Mouse (Mus musculus) left cerebral cortex, adult 2 months (tissue): ENCODE results near the gene Olfr201. TPM values are rescaled to one million over a fixed set of nuclear protein-coding genes. Genes with fewer than 3 reads are reported as not detected.
"Not testable (repeated sequence)": the region's sequence is repeated elsewhere in the genome, so short reads cannot be mapped to it uniquely, and the experiment has no call there.

Source experiments
- DNase-seq, 2 experiments: peaks; one replicate each; pipeline ENCODE4 v3.0.0; 2021 to 2022; ENCODE audit warnings: low spot score in 2 of 2, mixed read lengths in 1 of 2; ENCODE audit errors: extremely low spot score in 1 of 2
- H3K27ac ChIP-seq: fragments of 200-600 bp; 2 replicates; pipeline ENCODE4 v1.8.1; 2022
- H3K4me3 ChIP-seq: fragments of 200-600 bp; 2 replicates; pipeline ENCODE4 v1.8.1; 2022
- CTCF ChIP-seq: fragments of 200-600 bp; IDR thresholded peaks from 2 replicates; pipeline ENCODE4 v1.8.1; 2022; ENCODE audit warnings: antibody characterized with exemption, mild to moderate bottlenecking, moderate library complexity
- intact Hi-C: fragments of 180-260 bp; cut with DNase I; formaldehyde crosslinking; loops from one replicate; pipeline ENCODE4 v1.15.1; 2025
- long read RNA-seq, 2 experiments: library from polyadenylated mRNA; stranded (forward); transcript quantifications; one replicate each; pipeline ENCODE4 v2.0.0; 2021; ENCODE audit warnings: borderline mapping rate in 2 of 2
- total RNA-seq, 2 experiments: library from RNA; stranded (reverse); gene quantifications; 2 replicates each; pipeline ENCODE4 v1.2.3; 2021

Olfr201 gene
- total RNA-seq = not detected
- long read RNA-seq, experiment 1 = 0 reads
- long read RNA-seq, experiment 2 = 0 reads

DNA sequence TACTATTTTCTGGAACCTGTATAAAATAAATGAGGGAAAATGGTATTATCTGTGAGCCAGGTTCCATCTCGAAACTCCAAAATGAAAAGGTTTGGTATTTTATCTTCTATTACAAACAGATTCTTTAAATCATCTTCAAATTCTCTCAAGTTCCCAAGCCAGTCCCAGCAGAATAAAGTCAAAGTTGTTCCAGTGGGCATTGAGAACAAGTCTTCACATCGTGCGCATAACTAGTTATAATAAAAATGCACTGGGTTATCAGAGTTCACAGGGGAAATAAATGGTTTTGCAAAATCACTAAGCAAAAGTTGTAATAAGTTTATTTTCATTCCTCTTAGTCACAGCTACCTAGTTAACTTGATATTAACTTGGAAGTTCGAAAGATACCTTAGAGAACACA is at the start of gene Olfr201:
Olfr201 (minus strand) TSS at position 101 of the 400 bp plus-strand sequence.
- H3K27ac ChIP-seq, DNase-seq, intact Hi-C loops, H3K4me3 ChIP-seq: not testable (repeated sequence)

DNA sequence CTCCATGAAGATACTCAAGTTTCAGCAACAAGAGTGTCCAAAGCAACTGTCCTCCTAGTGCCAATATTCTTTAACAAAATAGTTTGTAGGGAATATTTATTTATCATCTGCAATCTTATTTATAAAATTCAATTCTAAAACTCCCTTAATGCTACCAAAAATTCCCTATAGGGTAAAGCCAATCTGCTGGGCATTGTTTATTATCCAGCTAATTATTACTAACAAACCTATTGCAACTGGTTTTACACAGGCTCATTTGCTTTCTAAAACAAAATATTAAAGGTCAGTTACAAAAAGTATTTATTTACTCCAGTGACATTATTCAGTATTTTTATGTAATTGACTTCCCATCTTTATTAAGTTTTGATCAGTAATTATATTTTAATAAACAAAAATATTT is 45.7 kb upstream of the Olfr201 start, which contains the start of gene Olfr204:
Olfr204 (minus strand) TSS at position 101 of the 400 bp plus-strand sequence.
- Histone ChIP-seq H3K27ac (no peak within 1 kb of the TSS), H3K4me3 (no peak within 1 kb of the TSS)
- no peak for TF ChIP-seq CTCF
- intact Hi-C loops = no loop called here
- DNase-seq = no peak

DNA sequence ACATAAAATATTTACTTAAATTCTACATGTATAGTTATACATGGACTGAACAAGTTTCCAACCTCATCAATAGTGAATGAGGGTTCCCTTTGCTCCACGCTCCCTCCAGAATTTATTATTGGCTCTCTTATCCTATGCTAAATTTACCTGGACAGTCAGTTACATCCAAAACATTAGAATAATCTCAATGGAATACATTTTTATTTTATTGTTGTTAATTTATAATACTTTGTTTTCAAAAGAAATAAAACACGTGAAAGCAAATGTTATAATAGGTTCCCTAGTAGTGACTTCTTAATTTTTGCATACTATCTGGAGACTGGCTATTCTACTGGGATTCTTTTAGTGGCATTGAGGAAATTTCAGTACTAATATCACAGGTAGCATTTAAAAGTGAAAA is 26.1 kb upstream of the Olfr201 start, which contains the start of gene Olfr203:
Olfr203 (plus strand) TSS at position 301 of the 400 bp plus-strand sequence.
- Histone ChIP-seq H3K4me3 (no peak within 1 kb of the TSS), H3K27ac (no peak within 1 kb of the TSS)
- intact Hi-C loops = no loop called here
- TF ChIP-seq CTCF = no peak
- DNase-seq = no peak

DNA sequence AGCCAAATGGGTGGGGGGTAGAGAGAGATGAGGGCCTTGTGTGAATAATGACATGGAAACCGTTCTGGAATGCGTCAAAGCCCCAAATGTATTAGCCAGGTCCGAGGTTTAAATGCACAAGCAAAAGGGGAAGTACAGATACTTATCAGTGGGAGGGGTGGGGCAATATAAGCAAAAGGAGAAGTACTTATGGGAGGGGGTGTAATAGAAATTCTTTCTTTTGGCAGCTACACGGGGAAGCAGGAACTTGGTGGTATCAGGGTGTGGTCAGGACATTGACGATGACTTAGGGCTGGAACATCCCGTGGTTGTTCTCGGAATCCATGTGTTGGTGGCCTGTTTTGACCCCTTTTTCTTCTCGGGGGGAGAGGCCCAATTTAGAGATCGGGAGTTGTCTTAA is 15.1 kb upstream of the Olfr201 start:
- H3K27ac ChIP-seq, intact Hi-C loops, DNase-seq, H3K4me3 ChIP-seq: not testable (repeated sequence)

DNA sequence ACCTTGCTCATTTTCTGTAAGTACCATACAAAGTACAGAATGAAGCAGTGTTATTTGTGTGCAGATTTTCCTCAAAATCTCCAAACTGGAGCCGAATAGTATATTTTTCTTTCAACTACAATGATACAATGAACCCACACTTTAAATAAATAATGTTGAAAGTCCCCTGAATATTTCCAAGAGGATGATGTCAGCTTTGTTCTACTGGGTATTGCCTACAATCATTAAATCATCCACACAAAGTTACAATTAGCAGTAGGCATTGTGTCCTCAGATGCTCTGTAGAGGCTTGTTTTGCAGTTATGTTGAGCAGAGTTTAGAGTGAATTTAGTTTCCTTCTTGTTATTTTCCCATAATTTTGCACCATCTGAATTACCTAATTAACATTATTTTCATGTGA is 14.3 kb upstream of the Olfr201 start, which contains the start of gene Olfr202:
Olfr202 (minus strand) TSS at position 101 of the 400 bp plus-strand sequence.
- no peak within 1 kb of the TSS for H3K27ac ChIP-seq
- no peak for DNase-seq
- H3K4me3 ChIP-seq = no peak within 1 kb of the TSS
- intact Hi-C loops = no loop called here
- TF ChIP-seq CTCF = no peak

DNA sequence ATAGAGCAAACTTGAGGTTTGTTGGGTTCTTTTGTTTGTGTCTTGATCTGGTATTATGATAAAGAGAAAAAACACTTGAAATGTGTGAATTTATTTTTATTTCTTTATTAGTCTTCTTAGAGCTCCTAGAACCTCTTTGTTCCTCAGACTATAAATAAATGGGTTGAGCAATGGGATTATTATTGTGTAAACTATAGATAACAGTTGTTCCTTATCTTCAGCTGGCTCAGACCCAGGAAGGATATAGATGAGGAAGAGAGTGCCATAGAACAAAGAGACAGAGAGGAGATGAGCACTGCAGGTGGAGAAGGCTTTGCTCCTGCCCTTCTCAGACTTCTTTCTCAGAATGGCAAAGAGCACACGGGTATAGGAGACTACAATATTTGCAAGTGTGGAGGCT is 11.0 kb upstream of the Olfr201 start:
- no peak for DNase-seq
- Histone ChIP-seq H3K4me3 (no peak overlapping the region), H3K27ac (no peak overlapping the region)
- TF ChIP-seq CTCF = no peak
- intact Hi-C loops = no loop called here

DNA sequence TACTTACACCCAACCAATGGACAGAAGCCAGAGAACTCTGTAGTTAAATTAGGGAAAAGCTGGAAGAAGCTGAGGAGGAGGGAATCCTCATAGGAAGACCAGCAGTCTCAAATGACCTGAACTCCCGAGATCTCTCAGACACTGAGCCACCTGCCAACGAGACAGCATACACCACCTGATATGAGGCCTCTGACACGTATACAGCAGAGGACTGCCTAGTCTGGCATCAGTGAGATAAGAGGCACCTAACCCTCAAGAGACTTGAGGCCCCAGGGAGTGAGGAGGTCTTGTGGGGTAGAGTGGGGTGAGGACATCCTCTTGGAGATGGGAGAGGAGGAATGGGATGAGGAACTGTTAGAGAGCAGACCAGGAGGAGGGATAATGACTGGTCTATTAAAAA is 8.1 kb upstream of the Olfr201 start:
- H3K27ac ChIP-seq = no peak overlapping the region
- no peak for DNase-seq
- no peak for TF ChIP-seq CTCF
- H3K4me3 ChIP-seq = no peak overlapping the region
- intact Hi-C loops = no loop called here

DNA sequence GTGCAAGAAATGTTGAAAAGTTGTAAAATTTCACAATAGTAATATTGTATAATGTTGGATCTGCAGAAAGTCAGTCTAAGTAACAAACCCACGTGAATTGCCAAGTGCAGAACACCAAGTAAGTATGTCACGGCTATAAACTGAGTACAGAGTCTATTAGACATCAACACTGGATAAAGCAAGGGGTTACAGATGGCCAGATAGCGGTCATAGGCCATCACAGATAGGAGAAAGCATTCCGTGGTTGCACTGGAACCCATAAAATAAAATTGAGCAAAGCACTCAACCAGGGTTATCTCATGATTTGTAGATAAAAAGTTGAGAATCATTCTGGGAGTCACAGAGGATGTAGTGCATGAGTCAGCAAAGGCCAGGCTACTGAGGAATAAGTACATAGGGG is 3.3 kb downstream of the Olfr201 start:
- intact Hi-C loops, H3K4me3 ChIP-seq, H3K27ac ChIP-seq, DNase-seq: not testable (repeated sequence)

DNA sequence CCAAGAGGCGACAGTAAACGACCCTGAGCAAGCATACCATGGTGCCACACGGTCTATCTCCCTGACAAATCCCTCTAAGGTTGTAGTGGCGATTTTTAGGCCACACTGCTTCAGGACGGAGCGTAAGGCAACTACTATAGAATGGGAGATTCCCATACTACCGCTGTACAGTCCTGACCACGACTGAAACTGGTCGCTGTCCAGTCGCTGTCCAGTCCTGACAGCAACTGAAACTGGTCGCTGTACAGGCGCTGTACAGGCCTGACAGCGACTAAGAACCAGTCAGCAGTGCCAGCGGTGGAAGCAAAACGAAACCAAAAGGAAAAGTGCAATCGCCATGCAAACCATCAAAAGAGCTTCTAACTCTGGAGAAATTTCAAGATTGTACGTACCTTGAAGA is 22.7 kb downstream of the Olfr201 start:
- no peak for TF ChIP-seq CTCF
- intact Hi-C loops = loop anchor here (1.0 kb wide), 1 partner anchor 48 kb away; no protein-coding TSS in a partner anchor

DNA sequence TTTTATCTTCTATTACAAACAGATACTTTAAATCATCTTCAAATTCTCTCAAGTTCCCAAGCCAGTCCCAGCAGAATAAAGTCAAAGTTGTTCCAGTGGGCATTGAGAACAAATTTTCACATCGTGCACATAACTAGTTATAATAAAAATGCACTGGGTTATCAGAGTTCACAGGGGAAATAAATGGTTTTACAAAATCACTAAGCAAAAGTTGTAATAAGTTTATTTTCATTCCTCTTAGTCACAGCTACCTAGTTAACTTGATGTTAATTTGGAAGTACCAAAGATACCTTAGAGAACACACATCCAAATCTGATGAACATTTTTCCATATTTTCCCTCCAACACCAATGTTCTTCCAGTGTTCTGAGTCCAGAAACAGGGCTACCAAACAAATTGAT is 52.8 kb downstream of the Olfr201 start, which contains the start of gene Olfr199:
Olfr199 (minus strand) TSS at position 101 of the 400 bp plus-strand sequence.
- intact Hi-C loops, H3K4me3 ChIP-seq, DNase-seq, H3K27ac ChIP-seq: not testable (repeated sequence)

More for the DNA sequence above, 22.7 kb downstream of the Olfr201 start:
- Histone ChIP-seq H3K27ac (no peak overlapping the region), H3K4me3 (no peak overlapping the region)
- no peak for DNase-seq

DNA sequence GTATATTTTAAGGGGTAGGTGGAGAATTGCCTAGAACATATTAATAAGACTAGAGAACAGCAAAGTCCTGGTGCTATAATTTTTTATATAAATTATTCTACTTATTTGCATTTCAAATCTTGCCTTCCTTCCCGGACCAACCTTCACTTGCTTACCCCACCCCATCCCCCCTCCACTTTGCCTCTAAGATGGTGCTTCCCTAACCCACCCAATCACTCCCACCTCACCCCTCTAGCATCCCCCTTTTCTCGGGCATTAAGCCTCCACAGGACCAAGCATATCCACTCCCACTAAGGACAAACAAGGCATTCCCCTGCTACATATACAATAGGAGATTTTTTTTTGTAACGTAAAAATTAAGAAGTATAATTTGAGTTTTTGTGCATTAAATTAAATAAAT is 54.6 kb downstream of the Olfr201 start:
- H3K4me3 ChIP-seq, H3K27ac ChIP-seq, DNase-seq, intact Hi-C loops: not testable (repeated sequence)

Other genes with a start within 250 kb of the Olfr201 start
- gene Olfr186, start 242.3 kb downstream of the Olfr201 start, total RNA-seq = not detected
- gene Olfr187, start 232.9 kb downstream of the Olfr201 start, total RNA-seq = not detected
- gene Olfr190, start 194.6 kb downstream of the Olfr201 start, total RNA-seq = not detected
- gene Olfr191, start 182.8 kb downstream of the Olfr201 start, total RNA-seq = not detected
- not detected for gene Olfr193, start 160.8 kb downstream of the Olfr201 start, total RNA-seq
- not detected for gene Olfr194, start 151.6 kb downstream of the Olfr201 start, total RNA-seq
- gene Olfr195, start 125.6 kb downstream of the Olfr201 start, total RNA-seq = not detected
- gene Olfr196, start 102.2 kb downstream of the Olfr201 start, total RNA-seq = not detected
- gene Olfr198, start 69.1 kb downstream of the Olfr201 start, total RNA-seq = not detected
- not detected for gene Olfr199, start 52.9 kb downstream of the Olfr201 start, total RNA-seq
- not detected for gene Olfr202, start 14.2 kb upstream of the Olfr201 start, total RNA-seq
- not detected for gene Olfr203, start 26.2 kb upstream of the Olfr201 start, total RNA-seq
- not detected for gene Olfr204, start 45.6 kb upstream of the Olfr201 start, total RNA-seq
- not detected for gene Olfr205, start 58.5 kb upstream of the Olfr201 start, total RNA-seq
- not detected for gene Olfr206, start 76.6 kb upstream of the Olfr201 start, total RNA-seq
- gene Olfr209, start 91.4 kb upstream of the Olfr201 start, total RNA-seq = not detected
- gene Gabrr3, start 134.7 kb upstream of the Olfr201 start, total RNA-seq = under 1 TPM in 1 of 2 experiments, not detected in 1; 0.07 TPM
- gene Riox2, start 199.1 kb upstream of the Olfr201 start, total RNA-seq = 10 to 100 TPM; 12.7 to 15.9 TPM